Mouse (Mus musculus) CD4-positive, CD25-positive, alpha-beta regulatory T cell, adult 2 months (primary cell): ENCODE measurements at regions not wholly inside any gene's neighbourhood (a gene's known extent, or its start where the extent isn't known, plus 50 kb on each side); places are given as distances from the start of the nearest gene placed in this dataset.

Source experiments
- DNase-seq: peaks from one replicate; pipeline ENCODE4 v3.0.0-alpha.2; 2012; ENCODE audit warnings: low read depth, low spot score

DNA sequence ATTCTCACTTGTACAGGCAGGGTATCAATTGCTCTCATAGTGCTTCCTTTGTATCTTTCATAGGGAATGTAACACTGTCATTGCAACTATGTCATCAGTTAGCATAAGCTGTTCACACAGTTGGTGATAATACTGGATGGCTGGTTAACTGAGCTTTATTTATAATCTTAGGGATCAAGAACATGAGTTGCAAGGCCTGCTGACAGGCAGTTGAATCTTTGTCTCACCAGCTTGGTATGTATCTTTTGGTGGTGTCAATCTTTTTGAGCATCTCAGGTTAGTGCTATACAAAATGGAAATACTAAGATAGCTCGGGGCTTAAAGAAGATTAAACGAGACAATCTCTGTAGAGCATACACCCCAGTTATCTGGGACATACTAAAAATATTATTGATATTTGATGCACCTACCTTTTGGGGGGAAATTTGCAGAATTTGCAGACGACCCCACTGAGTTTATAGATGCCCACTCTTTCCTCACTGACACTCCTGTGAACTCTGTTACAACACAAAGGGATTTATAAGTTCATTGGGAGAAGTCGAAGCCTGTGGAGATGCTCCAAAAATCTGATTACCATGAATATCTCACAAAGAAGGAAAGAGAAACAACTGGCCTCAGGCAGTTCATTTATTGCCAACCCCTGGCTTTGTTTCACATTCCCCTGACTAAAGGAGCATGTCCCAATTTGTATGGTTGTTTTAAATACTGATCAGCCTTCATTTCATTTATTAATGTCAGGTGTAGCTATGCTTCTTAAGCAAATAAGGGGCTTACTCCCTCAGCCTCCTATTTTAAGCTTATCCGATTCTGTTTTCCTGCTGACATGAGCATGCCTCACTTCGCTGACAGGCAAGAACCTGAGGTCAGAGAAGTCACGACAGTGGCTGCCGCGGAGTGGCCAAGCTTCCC is 193.5 kb downstream of the Fndc1 start:
- DNase-seq: no peak

GRCm38 (mm10) chr17:7625746-7626145 is 201.4 kb downstream of the Fndc1 start:
- DNase-seq: no peak

DNA sequence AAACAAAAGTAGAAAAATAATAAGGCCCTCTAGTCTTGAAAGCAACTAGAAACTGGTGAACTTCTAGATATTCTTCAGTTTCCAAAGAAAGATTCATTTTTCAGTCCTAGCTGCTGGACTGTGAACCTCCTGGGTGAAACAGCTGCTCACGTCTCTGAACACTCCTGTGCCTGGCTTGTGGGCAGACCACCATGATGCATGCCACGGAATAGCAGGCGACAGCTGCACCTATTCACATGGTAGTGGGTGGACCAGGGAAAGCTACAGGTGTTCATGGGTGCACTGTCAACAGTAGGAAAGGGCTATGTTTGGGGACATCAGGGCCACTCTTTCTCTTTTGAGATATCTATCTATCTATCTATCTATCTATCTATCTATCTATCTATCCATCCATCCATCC is 203.7 kb downstream of the Fndc1 start:
- no peak for DNase-seq

DNA sequence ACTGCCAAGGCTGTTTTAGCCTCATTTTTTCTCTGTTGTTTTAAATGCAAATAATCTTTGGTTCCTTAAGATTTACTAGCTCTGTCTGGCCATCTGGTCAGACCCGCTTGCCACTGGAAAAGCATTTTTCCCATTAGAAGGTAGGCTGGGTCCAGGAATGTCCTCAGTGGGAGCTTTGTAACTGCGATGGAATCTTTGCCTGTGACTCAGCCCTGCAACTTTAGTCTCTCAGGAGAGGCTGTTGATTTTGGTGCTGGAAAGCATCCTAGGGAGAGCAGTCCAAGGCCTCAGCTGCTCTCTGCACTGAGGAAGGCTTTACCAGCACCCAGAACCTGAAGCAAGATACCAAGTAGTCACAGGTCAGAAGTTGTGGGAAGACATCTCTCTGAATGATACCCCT is 205.8 kb downstream of the Fndc1 start:
- no peak for DNase-seq

DNA sequence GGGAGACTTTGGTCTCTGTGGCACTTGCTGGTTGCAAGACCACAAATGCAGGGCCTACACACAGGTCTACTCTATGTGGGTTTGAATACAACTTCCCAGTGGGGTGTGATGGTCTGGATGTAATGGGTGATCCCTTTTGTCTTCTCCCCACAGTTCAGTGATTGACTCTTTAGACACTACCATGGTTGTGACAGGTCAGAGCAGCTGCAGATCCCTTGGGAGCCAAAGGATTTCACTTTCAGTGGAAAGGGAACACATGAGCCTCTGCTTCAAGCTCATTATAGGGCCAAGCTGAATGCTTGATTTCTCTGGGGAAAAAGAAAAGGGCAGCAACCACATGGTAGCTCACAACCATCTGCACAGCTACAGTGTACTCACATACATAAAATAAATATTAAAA is 206.9 kb downstream of the Fndc1 start:
- no peak for DNase-seq

DNA sequence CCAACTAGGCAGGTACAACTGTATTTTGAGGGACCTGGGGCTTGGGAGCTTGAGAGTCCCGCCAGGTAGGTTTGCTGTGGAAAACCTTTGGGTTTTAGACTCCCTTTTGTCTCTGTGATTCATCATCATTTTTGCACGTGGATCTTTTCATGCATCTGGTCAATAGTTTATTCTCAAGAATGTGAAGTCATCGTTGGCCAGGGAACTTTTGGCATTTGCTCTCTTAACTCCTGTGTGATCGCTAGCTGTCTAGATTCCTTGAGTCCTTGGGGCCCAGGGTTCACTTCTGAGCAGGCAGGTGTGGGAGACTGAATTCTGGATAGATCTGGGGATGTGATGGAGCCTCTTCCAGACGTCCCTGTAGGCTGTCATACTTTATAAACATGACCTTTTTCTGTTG is 207.5 kb downstream of the Fndc1 start:
- DNase-seq: no peak

- no peak for DNase-seq
Observed at GRCm38 (mm10) chr17:7608046-7608445, 219.1 kb downstream of the Fndc1 start.

GRCm38 (mm10) chr17:7607431-7607830 is 219.7 kb downstream of the Fndc1 start:
- DNase-seq: no peak

GRCm38 (mm10) chr17:7604813-7605504 is 219.7 kb upstream of the Unc93a2 start:
- DNase-seq: no peak

GRCm38 (mm10) chr17:7604096-7604495 is 218.8 kb upstream of the Unc93a2 start:
- DNase-seq: no peak

DNA sequence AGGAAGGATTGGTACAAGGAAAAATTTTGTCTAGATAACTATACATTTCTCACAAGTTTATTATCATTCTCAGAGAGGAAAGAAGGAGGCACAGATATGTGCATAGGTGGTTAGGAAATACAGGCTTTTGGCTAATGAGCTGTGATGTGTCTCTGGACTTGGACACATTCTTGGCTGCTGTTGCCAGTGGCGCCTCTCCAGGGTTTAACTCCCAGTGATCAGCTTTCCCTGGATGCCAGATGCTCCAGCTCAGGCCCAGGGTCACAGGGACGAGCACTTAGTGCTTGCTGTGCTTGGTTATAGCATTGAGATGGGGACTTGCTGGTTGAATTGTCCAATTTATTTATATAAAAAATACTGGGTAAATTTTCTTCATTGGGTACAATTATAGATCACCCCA is 215.3 kb upstream of the Unc93a2 start:
- no peak for DNase-seq

- DNase-seq: no peak
Observed at GRCm38 (mm10) chr17:7597481-7597880, 212.2 kb upstream of the Unc93a2 start.

- no peak for DNase-seq
Observed at GRCm38 (mm10) chr17:7594801-7595200, 209.5 kb upstream of the Unc93a2 start.

DNA sequence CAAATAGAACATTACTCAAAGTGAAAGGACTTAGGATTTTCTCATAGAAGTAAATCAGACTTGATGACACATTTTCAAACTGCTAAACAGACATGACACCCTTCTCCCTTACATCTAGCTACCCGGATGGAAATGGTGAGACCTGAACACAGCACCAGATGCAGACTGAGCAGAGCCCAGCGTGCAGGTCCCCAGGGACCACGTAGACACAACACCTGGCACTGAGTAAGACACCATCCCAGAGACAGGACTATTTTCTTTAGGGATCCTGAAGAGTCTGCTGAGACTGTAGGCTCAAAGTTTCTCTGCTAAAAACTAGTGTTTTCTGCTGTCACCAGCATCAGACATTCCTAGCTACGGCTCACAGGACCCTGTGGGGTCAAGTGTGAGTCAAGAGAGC is 207.2 kb upstream of the Unc93a2 start:
- DNase-seq: no peak

GRCm38 (mm10) chr17:7582866-7583398 is 197.7 kb upstream of the Unc93a2 start:
- DNase-seq: no peak

GRCm38 (mm10) chr17:7579031-7579430 is 193.8 kb upstream of the Unc93a2 start:
- DNase-seq: no peak

- DNase-seq: no peak
Observed at GRCm38 (mm10) chr17:7578003-7578402, 192.7 kb upstream of the Unc93a2 start.

- DNase-seq: no peak
Observed at GRCm38 (mm10) chr17:7577227-7577626, 192.0 kb upstream of the Unc93a2 start.

DNA sequence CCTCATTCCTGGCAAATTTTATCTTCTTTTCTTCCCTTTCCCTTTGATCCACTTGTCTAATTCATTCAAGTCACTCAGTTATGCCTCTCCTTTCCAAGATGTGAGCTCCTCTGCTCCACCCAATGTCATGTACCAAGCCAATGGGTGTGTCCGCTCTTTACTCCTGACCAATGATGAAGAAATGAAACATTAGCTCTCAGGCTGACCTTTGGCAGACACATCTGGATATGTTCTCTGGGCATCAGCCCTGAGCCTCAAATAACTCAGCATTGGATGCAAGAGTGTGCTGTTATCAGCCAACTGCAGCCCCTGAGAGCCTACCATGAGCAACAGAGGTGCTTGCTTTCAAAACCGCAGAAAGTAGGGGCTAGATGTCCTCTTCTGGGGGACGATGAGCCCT is 186.2 kb upstream of the Unc93a2 start:
- no peak for DNase-seq

DNA sequence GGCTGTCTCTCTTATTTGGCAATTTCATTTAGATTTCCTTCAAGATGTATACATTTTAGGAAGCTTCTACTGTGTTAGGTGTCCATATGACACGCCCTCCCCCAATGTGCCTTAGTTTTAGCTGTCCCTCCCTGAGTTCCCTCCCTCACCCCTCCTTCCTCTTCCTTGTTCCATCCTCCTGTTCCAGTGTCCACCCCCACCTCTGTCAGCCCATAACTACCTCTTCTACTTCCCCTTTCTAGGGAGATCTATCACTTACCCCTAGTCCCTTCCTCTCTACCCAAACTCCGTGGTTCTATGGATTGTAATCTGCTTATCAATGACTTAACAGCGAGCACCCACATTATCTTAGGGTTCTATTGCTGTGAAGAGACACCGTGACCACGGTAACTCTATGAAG is 183.2 kb upstream of the Unc93a2 start:
- no peak for DNase-seq

- no peak for DNase-seq
Observed at GRCm38 (mm10) chr17:7565771-7566170, 180.5 kb upstream of the Unc93a2 start.

- no peak for DNase-seq
Observed at GRCm38 (mm10) chr17:7562940-7563339, 177.7 kb upstream of the Unc93a2 start.

GRCm38 (mm10) chr17:7548456-7548855 is 163.2 kb upstream of the Unc93a2 start:
- DNase-seq: no peak
